Mouse (Mus musculus) thymus, postnatal 36 days (tissue): Measurements from ENCODE around the gene Dennd5b.
"Not testable (repeated sequence)": the region's sequence is repeated elsewhere in the genome, so short reads cannot be mapped to it uniquely, and the experiment has no call there.

ENCODE experiments used
- DNase-seq, 2 experiments: peaks; one replicate each; pipeline ENCODE4 v3.0.0; 2022; ENCODE audit warnings: mixed read lengths in 2 of 2

Gene Dennd5b

GRCm38 (mm10) chr6:149005009-149005408 lies 96.5 kb downstream of the Dennd5b start:
- no peak for DNase-seq

DNA sequence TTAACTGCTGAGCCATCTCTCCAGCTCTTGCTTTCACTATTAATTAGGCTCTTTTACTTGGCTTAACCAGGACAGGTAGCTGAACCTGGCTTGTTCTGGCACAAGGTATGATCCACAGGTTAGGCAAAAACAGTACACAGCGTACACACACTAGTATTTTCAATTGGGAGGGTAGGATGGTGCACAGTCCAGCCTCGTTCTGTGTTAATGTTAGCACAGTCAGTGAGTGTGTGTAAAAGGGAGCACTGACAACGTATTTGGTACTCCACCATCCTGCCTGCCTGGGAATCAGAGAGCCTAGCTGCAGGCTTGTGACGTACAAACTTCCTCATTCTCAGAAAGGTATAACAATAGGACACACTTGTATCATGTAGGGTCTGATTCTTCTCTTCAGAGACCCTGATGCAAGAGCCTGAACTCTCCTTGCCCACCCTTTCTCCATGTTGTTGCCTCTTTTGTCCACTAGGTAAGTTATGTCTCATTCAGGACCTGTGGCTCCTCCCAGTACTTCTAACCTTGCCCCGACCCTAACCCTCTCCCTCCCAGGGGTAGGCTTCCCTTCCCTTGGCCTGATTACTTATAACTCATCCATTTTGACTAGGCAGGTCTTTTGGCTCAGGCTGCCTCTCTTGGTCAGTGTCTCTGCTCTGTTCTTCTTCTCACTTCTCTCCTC lies 107.0 kb downstream of the Dennd5b start:
- DNase-seq, result no peak

DNA sequence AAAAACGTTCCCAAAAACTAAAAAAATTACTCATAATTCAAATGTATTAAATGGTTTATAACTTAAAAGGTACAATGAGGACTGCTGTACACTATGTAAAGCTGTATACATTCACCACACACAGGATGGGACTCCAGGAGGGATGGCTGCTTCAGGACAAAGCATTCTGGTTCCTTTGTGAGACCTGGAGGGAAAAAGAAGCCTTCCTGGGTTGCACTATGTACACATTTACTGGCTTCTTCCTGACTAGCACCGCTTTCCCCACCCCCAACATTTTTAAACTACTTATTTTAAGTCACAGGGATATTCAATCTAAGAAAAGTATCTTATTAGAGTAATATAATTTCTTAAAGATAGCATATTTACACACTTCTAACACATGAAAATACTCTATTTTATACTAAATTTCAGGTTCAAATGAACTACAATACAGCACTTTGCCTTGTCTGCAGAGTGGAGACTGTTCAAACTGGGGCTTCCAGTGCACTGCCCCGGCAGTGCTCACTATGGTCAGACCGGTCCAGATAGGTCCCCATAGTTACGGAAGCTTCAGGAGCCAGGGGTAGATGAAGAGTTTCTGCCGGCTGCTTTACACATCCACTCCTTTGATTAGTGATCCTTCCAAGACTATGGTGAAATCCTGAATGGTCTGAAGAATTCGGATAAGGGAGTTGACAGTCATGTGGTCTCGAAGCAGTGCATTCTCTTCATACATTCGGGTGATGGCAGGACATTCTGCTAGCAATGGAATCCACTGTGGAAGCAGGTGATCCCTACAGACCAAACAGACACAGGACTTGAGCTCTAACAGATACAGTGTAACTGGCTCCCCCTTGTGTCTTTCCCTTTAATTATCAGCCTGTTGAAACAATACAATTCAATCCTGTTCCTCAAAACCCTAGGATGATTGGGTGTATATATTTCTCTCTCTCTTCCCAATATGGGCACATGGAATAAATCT lies 108.1 kb downstream of the Dennd5b start:
- DNase-seq, result no peak

DNA sequence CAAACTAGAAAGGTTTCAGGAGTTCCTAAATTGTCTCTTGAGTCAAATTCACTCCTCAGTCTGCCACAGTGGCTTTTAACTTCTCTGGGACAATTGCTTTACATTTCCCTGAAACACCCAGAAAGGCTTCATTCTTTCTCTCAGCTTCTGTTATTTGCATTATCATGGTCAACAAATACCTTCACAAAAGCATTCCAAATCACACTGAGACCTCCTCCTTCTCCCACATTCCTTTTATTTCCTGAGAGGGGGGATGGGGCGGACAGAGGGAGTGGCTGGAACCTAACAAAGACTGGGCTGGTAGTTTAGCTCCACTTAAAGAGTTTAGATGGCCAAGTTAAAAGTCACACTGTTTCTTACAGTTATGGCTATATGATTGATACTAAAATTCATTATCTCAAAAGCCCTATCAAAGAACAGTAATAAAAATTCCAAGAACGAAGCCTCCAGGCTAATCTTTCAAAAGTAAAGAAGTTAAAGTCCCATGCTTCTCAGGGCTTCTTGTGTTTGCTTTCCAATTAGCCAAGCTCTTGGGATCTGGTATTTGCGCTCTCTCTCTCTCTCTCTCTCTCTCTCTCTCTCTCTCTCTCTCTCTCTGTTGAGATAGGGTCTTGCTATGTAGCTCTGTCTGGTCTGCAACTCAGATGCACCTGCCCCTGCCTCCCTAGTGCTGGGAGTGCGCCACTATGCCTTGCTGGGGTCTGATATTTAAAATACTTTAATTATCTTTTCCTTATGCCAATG lies 108.9 kb downstream of the Dennd5b start:
- DNase-seq, result no peak

DNA sequence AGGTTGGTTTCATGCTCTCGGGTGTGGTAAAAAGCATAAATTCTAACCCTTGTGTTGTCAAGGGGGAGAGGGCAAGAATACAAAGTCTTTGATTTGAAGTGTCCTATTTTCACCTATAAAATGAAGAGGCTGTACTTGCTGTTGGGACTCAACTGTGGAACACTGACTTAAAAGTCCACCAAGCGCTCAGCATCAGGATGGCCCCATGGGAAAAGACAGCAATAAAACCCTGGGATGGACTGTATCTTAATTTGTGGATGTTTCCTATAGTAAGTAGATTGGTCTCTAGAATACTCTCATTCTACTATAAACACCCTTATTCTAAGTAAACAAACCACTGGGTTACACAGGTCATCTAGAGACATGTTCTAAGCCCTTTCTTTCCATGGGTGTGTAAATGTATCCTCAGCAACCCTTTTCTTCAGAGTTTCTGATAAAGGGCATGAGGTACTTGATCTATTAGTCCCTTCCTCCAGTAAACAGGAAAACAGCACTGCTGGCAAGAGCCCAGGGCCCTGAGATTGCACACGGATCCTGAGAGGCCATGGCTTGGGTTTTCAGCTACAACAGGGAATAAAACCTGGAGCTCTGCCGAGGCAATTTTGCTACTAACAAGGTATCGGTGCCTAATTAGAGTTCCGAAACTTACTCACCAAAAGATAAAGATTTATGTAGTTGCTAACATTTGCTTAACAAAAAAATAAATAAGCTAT lies 109.7 kb downstream of the Dennd5b start:
- DNase-seq, result no peak

- not testable (repeated sequence) for DNase-seq
Observed at GRCm38 (mm10) chr6:148989792-148990491, 111.5 kb downstream of the Dennd5b start.

DNA sequence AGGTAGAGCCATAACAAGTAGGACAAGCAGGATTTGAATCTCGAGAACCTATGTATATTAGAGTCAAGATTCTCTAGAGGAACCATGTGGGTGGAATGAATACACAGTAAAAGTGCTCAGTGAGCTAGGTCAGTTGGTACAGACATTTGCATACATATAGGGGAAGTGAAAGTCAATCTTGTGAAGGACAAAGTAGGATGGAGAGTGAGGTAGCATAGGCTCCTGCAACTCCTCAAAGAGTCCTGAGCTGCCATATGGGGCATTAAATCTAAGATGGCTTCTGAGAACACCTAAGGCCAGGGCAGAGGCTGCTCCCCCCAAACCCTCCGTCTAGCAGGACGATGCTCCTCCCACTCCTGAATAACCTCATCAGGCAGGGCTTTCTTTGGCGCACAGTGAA lies 115.5 kb downstream of the Dennd5b start:
- DNase-seq, result no peak

DNA sequence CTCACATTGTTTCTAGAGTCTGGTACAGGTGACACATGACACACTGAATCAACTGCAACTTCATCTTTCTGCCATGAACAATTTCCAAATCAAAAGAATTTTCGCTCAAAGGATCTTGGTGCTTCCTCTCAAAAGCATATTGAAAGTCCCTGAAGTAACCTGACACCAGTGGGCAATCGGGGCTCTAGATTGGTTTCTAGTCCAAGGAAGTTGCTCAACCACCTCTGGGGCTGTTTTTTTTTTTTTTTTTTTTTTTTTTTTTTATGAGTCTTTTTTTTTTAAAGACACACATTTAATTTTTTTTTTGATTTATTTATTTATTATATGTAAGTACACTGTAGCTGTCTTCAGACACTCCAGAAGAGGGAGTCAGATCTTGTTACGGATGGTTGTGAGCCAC lies 121.0 kb downstream of the Dennd5b start:
- no peak for DNase-seq

- DNase-seq, result no peak
Observed at GRCm38 (mm10) chr6:148975096-148975495, 126.4 kb downstream of the Dennd5b start.

DNA sequence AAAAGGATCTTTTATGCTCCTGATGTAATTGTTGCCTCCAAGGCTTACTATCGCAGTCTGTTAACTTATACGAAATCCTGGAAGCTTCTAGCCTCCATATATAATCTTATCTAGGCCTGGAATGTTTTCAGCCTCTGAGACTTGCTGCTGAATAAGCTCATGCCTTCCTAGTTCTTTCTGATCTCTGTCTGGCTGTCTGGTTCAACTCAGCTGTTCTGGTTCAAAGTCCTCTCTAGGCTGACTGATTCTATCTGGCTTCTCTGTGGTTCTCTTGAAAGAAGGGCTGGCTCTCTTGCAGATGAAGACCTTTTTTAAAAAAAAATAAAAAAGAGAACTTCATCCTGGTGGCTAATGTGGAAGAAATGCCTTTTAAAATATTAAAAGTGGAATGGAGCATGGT lies 128.6 kb downstream of the Dennd5b start:
- DNase-seq, result no peak

GRCm38 (mm10) chr6:148972059-148972848 lies 129.2 kb downstream of the Dennd5b start:
- DNase-seq, result no peak

DNA sequence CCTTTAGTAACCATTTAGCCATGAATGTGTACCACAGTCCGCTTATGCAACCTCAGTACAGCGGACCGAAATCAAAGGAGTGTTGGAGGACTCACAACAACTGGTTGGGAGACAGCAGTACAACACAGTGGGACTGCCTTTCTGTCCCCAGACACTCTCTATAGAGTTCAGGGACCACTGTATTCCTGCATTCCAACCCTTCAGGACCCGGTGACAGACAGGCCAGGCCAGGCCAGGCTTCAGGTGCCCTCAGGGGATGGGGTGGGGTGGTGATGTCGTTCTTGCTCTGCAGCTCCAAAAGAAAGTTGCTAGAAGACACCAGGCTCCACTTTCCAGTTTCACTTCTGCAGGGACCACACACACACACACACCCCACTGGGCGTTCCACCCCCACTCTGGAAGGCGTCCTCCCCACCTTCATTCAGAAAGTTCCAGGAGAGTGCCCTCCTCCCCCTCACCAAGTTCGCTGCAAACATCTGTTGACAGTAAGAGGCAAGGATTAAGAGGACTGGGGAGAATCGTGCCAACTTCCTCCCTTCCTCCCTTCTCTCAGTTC lies 130.0 kb downstream of the Dennd5b start:
- DNase-seq, result peak in 1 of 2 experiments; percentile 3

DNA sequence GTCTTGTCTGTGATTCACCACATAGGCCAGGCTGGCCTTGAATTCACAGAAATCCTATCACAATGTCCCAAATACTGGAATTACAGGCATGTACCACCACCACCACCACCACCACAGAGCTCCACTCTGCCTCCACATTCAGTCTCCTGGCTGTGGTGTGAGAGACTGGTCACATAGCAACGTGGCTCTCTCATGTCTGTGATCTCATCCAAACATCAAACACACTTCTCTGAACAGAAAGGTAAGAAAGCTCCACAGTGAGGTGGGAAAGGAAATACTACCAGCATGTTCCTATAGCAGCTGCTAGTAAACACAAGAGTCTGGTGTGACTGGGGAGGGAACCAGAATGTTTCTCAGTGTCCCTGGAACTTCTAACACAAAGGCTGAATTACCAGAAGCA lies 140.2 kb downstream of the Dennd5b start:
- DNase-seq, result no peak

GRCm38 (mm10) chr6:148959540-148960238 lies 141.8 kb downstream of the Dennd5b start:
- DNase-seq, result no peak

- no peak for DNase-seq
Observed at GRCm38 (mm10) chr6:148958712-148959111, 142.8 kb downstream of the Dennd5b start.

DNA sequence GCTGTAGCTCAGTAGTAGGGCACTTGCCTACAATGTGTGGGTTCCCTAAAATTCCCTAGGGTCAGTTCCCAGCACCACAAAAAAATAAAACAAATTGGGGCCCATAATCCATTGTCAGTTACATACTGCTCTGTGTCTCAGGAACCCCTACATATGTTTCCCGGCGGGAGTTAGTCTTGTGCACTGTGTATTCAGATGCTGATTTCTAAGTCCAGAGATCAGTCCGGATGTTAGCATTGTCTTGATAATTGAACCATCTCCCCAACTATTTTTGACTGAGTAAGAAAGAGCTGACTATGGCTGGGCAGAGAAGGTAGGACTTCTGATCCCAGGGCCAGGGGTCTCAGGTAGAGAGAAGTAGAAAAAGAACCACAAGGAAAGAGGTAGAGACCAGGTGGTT lies 144.4 kb downstream of the Dennd5b start:
- DNase-seq, result no peak

DNA sequence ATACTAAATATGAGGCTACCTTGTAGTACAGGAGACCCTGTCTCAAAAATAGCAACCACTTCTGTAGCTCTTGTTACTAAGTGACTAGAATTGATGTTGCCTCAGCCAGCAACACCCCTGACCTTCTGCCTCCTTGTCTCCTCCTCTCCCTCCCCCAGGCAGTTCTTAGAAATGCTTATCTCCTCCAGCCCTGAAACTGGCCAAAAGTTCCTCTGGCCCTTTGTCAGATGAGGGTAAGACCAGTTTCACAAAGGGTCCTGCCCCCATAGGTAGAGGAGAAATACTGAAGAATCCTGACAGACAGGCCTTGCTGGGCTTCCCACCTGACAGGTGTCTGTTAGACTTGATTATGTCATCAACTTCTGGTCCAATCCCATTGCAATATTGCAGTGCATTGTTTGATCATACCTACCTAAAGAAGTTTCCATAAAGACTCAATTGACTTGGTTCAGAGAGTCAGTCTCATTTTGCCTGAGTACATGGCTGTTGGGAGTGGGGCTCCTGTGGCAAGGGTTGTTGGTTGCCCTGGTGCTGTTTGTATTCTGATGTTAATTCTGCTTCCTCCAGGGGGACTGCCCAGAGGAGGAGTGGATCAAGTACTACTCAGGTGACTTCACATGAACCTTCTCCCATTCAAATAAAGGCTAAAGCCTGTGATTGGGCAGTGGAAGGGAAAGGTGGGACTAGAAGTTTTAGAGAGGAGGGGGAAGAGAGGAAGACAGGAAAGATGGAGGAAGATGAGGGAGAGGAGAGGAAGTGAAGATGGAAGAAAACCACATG lies 145.6 kb downstream of the Dennd5b start:
- no peak for DNase-seq

GRCm38 (mm10) chr6:148946881-148947405 lies 154.5 kb downstream of the Dennd5b start:
- DNase-seq, result no peak

DNA sequence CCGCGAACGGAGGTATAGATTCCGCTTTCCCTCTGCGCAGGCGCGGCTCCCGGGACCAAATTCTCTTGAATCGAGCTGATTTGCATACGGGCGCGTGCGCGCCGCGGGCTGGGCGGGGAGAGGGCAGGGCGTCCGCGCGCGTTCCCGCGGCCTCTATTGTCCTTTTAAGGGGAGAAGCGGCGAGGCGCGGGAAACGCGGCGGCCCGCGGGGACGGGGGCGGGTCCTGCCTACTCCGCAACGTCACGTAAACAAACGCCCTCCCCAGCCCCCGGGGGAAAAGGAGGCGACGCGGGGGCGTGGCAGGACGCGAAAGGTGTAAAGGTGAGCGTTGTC lies 155.1 kb downstream of the Dennd5b start, which contains the start of gene Sinhcaf:
TSS of gene Sinhcaf (minus strand) at position 59 of the 334 bp plus-strand sequence.
- peak; percentile 99 to 100 for DNase-seq
